Mouse (Mus musculus) induced T-regulatory cell, adult 2 months (primary cell): Measurements from ENCODE around the gene Ovol2.
"Not testable (repeated sequence)": the region's sequence is repeated elsewhere in the genome, so short reads cannot be mapped to it uniquely, and the experiment has no call there.

ENCODE experiments used
- DNase-seq: peaks from one replicate; pipeline ENCODE4 v3.0.0-alpha.2; 2012; ENCODE audit warnings: low read depth

Ovol2 gene

GRCm38 (mm10) chr2:144331401-144332302, at the start of gene Ovol2:
TSS of gene Ovol2 (minus strand) at chr2:144332146.
- DNase-seq = no peak

DNA sequence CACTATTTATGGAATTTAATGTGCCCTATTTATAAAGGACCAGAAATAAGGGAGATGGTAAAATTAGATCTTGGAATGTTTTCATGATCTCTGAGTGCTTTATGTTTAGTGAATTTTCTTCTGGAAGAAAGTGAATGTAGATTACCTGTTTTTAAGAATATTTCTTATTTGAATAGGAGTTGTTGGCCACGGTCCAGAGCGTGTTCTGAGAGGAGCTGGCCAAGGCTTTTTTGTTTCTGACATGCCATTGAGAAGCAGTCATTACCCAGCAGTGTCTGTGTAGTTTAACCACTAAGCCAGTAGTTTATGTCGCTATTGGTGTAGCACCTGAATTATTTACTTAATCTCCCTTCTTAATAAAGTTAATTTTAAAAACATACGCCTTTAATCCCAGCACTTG, 49.8 kb upstream of the Ovol2 start:
- no peak for DNase-seq

GRCm38 (mm10) chr2:144381293-144381692, 49.3 kb upstream of the Ovol2 start:
- DNase-seq = no peak

GRCm38 (mm10) chr2:144375063-144375703, 43.2 kb upstream of the Ovol2 start:
- no peak for DNase-seq

DNA sequence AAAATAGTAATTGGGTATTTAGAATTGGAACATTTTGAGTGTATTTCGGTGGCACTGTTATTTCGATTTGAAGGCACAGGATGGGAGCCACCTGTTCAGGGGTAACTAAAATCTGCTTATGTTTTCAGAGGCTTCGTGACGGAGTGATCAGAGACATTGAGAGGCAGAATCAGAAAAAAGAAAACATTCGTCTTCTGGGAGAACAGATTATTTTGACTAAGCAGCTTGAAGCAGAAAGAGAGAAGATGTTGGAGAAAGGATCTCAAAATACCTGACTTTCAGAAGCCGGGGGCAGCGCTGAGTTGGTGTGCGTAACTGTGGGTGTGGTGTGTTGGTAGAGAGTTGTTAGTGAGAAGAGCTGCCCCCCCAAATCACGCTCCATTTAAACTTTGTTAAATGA, 41.1 kb upstream of the Ovol2 start:
- no peak for DNase-seq

DNA sequence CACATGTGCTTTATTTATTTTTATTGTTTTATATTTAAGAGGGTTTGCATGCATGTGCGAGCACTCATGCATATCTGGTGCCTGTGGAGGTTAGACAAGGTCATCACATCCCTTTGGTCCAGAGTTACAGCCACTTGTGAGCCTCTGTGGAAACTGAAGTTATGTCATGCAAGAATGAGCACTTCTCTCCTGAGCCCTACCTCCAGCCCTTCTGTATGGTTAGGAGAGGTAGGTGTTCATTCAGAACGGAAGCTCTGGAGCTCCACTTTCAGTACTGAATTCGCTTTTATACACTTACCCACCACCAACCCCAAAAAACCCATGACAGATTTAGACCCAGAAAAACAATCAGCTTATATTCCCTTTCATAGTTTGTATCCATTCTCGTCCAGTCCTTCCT, 39.6 kb upstream of the Ovol2 start:
- no peak for DNase-seq

- DNase-seq = no peak
Observed at GRCm38 (mm10) chr2:144369511-144369910, 37.6 kb upstream of the Ovol2 start.

- peak; percentile 87 for DNase-seq
Observed at GRCm38 (mm10) chr2:144369020-144369421, 37.1 kb upstream of the Ovol2 start.

- peak; percentile 95 for DNase-seq
Observed at GRCm38 (mm10) chr2:144368400-144369019, 36.6 kb upstream of the Ovol2 start, which contains the start of the genes Kat14 and Pet117. TSS of gene Kat14 (plus strand) at chr2:144368983. TSS of gene Pet117 (plus strand) at chr2:144368996.

DNA sequence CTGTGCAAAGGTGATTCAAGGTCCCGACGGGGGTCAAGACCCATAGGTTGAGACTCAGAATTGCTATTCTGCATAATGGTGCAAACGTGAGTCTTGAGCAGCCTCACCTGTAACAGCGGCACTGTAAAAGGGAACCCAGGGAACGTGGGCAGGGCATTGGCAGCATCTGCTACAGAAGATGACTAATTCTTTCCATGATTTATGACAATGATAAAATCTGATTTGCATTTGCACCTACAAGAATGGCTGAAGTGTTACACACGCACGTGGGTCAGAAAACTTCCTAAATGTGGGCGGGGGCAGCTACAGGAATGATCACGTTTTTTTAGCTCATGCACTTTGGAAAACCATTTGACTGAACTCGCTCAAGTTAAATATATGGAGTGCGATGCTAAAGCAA, 20.9 kb upstream of the Ovol2 start:
- DNase-seq = no peak

DNA sequence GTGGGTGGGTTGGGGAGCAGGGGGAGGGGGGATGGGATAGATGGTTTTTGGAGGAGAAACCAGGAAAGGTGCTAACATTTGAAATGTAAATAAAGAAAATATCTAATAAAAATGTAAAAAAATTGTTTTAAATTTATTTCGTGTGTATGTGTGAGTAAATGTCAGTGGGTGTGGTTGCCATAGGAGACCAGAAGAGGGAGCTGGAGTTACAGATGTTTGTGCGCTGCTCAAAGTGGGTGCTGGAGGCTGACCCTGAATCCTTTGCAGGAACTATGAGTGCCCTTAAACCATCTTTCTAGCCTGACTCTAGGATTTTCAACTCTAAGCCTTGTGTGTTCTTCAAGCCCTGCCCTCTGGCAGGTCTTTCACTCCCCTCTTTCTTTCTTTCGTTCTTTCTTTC, 16.6 kb upstream of the Ovol2 start:
- peak; percentile 43 for DNase-seq

GRCm38 (mm10) chr2:144343158-144343557, 11.2 kb upstream of the Ovol2 start:
- DNase-seq = peak; percentile 27

DNA sequence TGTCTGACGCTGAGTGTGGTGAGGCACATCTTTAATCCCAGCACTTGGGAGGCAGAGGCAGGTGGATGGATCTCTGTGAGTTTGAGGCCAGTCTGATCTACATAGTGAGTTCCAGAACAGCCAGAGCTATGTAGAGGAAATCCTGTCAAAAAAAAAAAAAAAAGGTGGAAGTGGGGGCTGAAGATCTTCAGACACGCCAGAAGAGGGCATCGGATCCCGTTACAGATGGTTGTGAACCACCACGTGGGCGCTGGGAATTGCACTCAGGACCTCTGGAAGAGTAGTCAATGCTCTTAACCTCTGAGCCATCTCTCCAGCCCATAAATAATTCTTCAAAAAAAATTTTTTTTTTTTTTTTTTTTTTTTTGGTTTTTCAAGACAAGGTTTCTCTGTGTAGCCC, 6.2 kb upstream of the Ovol2 start:
- DNase-seq = not testable (repeated sequence)

DNA sequence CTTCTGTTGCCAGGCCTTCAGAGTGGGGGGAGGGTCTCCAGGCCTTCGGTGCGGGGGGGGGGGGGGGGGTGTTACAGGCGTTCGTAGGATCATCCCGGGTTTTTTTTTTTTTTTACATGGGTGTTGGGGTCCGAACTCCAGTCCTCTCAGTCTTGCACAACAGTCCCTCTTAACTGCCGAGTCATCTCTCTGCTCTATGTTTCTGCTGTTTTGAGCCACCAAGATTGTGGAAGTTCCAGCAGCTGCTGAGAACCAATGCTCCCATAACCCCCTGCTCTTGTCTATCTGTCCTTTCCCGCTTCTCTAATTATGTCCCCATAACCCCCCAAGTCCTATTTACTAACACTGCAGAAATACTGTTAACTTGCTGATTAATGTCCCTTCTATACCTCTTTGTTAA, 5.8 kb upstream of the Ovol2 start:
- no peak for DNase-seq

DNA sequence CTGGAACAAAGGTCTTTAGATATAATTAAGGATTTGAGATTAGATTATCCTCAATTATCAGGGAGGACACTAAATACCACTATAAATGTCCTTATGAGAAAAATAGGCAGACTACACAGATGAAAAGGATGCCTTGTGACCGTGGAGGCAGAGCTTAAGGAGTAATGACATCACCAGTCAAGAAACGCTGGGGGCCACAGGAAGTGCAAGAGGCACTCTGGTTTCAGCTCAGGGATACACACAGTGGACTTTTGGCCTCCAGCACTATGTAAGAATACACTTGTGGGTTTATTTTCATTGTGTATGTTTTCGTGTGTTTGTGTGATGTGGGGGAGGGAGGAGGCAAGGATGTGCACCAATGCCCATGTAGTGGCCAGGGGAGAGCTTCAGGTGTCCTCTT, 5.3 kb upstream of the Ovol2 start:
- DNase-seq = no peak

DNA sequence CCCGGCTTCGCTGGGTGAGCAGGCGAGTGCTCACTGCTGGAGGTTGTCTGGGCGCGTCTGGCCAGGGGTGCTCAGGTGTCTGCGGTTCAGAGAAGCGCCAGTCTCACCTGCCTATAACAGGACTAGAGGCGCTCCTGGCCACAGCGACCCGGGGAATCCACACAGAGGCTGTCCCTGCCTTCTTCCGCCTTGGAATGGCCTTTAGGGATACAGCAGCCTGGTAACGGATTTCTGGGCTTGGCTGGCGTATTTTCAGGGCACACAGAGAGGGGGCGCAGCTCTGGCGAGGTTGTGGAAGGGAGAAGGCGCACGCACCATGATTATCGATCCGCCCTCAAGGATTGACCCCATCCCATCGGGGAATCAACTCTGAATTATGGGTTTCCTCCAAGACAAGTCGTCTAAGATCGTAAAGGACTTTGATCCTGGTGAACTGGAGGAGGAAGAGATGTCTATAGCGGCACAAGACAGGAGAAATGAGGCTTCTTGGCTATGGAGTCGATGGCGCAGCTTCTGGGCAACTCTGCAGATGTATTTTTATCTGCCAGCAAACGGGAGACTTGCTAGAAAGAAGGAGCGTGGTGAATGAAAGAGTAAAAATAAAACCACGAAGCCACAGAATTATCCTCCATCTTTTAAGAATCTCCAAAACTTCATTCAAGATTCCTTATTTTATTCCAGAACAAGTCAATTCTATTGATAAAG, 1.3 kb upstream of the Ovol2 start:
- no peak for DNase-seq

DNA sequence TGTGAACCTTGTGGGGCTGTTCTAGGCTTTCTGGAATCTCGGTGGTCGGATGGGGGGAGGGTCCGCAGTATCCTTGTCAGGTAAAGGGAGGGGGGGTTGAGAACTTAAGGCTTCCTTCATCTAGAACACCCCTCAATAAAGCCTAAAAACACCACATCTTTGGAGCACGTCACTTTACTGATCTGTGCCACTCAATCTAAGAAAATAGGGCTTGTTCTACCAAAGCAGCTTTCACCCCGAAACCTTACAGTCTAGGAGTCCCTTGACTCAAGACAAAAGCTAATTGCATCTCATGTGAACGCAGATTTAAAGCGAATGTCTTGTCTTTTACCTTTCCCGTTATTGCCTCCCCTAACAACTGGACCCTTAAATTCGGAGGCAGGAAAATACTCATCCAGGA, 540 bp upstream of the Ovol2 start:
- DNase-seq = no peak

GRCm38 (mm10) chr2:144330960-144331371, 980 bp downstream of the Ovol2 start:
- DNase-seq = peak; percentile 24

GRCm38 (mm10) chr2:144330352-144330959, 1.5 kb downstream of the Ovol2 start:
- no peak for DNase-seq

DNA sequence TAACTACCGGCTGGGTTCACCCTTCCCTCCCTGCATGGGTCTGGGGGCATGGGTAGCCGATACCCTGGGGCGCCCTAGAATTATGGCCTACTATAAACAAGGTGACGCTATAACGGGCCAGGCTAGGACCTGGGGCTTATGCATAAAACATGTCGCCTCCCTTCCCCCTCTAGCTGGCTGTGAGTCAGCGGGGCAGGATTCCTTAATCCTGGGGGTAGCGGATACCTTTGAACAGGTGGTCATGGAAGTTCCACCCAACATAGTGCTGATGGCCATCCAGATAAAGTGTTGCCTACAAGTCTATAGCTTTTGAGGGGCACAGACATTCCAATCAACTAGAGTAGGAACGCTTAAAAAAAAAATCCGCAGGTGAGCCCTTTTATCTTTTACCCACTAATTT, 2.0 kb downstream of the Ovol2 start:
- no peak for DNase-seq

DNA sequence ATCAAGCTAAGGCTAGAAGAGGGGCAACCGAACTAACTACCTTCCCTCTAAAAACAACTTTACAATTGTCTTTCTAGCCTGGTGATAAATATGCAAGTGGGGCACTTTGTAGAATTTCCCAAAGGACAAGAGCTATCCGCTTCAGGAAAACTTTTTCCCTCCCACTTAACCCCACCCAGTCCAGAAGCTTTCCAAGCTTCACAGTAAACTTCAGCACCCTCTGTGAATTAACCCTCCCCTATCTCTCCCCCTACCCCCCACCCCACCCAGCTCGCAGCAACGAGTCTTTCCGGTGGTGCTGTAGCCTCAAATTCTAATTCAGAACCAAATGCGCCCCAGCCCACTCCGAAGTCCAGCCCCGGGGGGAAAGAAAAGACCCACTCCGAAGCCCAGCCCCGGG, 2.5 kb downstream of the Ovol2 start:
- no peak for DNase-seq

- no peak for DNase-seq
Observed at GRCm38 (mm10) chr2:144324218-144324617, 7.7 kb downstream of the Ovol2 start.
